Mouse (Mus musculus) heart, adult 2 months (tissue): ENCODE data around the gene Stra6.

Experiments
- CTCF ChIP-seq: fragments of 200-600 bp; IDR thresholded peaks from 2 replicates; pipeline ENCODE4 v1.8.1; 2022; ENCODE audit warnings: antibody characterized with exemption, mild to moderate bottlenecking, moderate library complexity
- EP300 ChIP-seq: fragments of 200-500 bp; IDR thresholded peaks from 2 replicates; pipeline ENCODE4 v1.6.1; 2011; ENCODE audit warnings: low read depth, low read length, control low read depth; ENCODE audit not compliant: insufficient read depth

GRCm38 (mm10) chr9:58200270-58201090 is 136.9 kb downstream of the Stra6 start:
- no peak for TF ChIP-seq CTCF
- no peak for TF ChIP-seq EP300
